Comparison of ENCODE assay signal across 13 mouse cellular contexts in the genomic region with DNA sequence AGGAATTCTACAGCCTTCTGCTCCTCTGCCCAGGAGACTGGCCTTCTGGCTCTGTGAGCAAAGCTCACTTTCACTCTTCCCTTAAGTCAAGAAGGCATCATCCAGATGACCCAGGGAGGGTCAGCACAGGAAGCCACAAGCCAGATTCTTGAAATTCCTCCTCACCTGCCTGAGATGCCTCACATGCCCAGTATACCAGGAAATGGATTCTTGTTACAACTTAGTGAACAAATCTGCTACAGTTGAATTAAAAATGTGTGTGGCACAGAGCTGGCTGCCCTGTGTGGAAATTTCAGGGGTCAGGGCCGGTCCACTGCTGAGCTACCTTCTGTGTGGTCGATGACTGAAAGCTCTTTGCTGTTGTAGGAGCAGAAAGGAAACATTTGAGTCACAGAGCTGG. TPM values are rescaled to one million over a fixed set of nuclear protein-coding genes. Genes with fewer than 3 reads are reported as not detected.
DNase-seq lines count a peak whose midpoint lies in the region; ATAC-seq lines count a peak whose summit lies in the region.
"Had no signal": no experiment of that assay in that cellular context is flagged by ENCODE, and none has a peak within 500 bp of the region (broad histone marks: within the 10 kb centered on the region; RNA-seq: fewer than 3 reads in every experiment).

No protein-coding gene starts in this region.

- no peak overlapping the region for H3K27ac ChIP-seq in hindbrain, embryonic 10.5 days
- no peak overlapping the region for H3K27ac ChIP-seq in hindbrain, embryonic 14.5 days
- no peak overlapping the region for H3K27ac ChIP-seq in intestine, embryonic 16.5 days (ENCODE audit: low read length)
- H3K27ac ChIP-seq: lung, embryonic 15.5 days had no signal

- no peaks in the 10 kb centered on the region for H3K27me3 ChIP-seq in hindbrain, embryonic 10.5 days (ENCODE audit: insufficient read depth, poor library complexity, severe bottlenecking)
- no peaks in the 10 kb centered on the region for H3K27me3 ChIP-seq in hindbrain, embryonic 14.5 days (ENCODE audit: control insufficient read depth, insufficient read depth, low read length)
- no peaks in the 10 kb centered on the region for H3K27me3 ChIP-seq in intestine, embryonic 16.5 days (replicated peaks; ENCODE audit: control insufficient read depth, insufficient read depth, low read length)
- H3K27me3 ChIP-seq: lung, embryonic 15.5 days had no signal

- ATAC-seq in hindbrain, embryonic 14.5 days (ENCODE audit: low FRiP score): no peak
- no peak; the same call in 1 of the 2 replicates for ATAC-seq in intestine, embryonic 16.5 days

- peak; percentile 20 for DNase-seq in hindbrain, embryonic 10.5 days (ENCODE audit: low spot score)
- DNase-seq in hindbrain, embryonic 14.5 days (ENCODE audit: low spot score): no peak
- DNase-seq in ZHBTc4 (ENCODE audit: low read depth, low spot score): peak; percentile 61
- DNase-seq in forelimb bud, embryonic 11.5 days (ENCODE audit: low read depth, low spot score): peak; percentile 45
- peak; percentile 43 for DNase-seq in lung, postnatal 25 days (ENCODE audit: low spot score)
- DNase-seq in spleen, postnatal 14 days (ENCODE audit: low spot score in 2 of 2): no peak
- DNase-seq in cerebellum, adult 18-20 months: no peak
- DNase-seq: cerebellum, postnatal 10 days; heart, postnatal 4 days had no signal

- H3K4me1 ChIP-seq in hindbrain, embryonic 10.5 days (replicated peaks): 0 out of 2 replicates have a peak, but pooled peaks cover 5% of the 10 kb centered on the region
- no peaks in the 10 kb centered on the region for H3K4me1 ChIP-seq in hindbrain, embryonic 14.5 days (replicated peaks; ENCODE audit: control insufficient read depth, insufficient read depth, low read length)
- no peaks in the 10 kb centered on the region for H3K4me1 ChIP-seq in intestine, embryonic 16.5 days (ENCODE audit: control insufficient read depth, insufficient read depth, low read length)

- H3K4me3 ChIP-seq in hindbrain, embryonic 10.5 days: no peak overlapping the region
- H3K4me3 ChIP-seq in hindbrain, embryonic 14.5 days (replicated peaks; ENCODE audit: low read length): no peak overlapping the region
- H3K4me3 ChIP-seq in intestine, embryonic 16.5 days (ENCODE audit: low read length): no peak overlapping the region
- H3K4me3 ChIP-seq: lung, embryonic 15.5 days had no signal

- no peaks in the 10 kb centered on the region for H3K9me3 ChIP-seq in hindbrain, embryonic 10.5 days
- H3K9me3 ChIP-seq in hindbrain, embryonic 14.5 days (ENCODE audit: control insufficient read depth, low read length): no peaks in the 10 kb centered on the region
- H3K9me3 ChIP-seq in intestine, embryonic 16.5 days (ENCODE audit: control insufficient read depth, low read length): no peaks in the 10 kb centered on the region
- H3K9me3 ChIP-seq: lung, embryonic 15.5 days had no signal

- H3K4me2 ChIP-seq in hindbrain, embryonic 14.5 days (replicated peaks): no peak overlapping the region
- no peak overlapping the region for H3K4me2 ChIP-seq in intestine, embryonic 16.5 days (ENCODE audit: low read depth, low read length)
- H3K4me2 ChIP-seq: lung, embryonic 15.5 days had no signal

- 78% methylated on average over 2 of the region's 2 CpGs for WGBS in hindbrain, embryonic 10.5 days
- 82% methylated on average over 2 of the region's 2 CpGs for WGBS in hindbrain, embryonic 14.5 days
- 61% methylated on average over 2 of the region's 2 CpGs for WGBS in intestine, embryonic 16.5 days

- H3K9ac ChIP-seq in hindbrain, embryonic 14.5 days: no peak overlapping the region
- H3K9ac ChIP-seq in intestine, embryonic 16.5 days (ENCODE audit: low read depth, low read length): no peak overlapping the region
- H3K9ac ChIP-seq: lung, embryonic 15.5 days had no signal

- H3K36me3 ChIP-seq in hindbrain, embryonic 10.5 days: no peaks in the 10 kb centered on the region
- no peaks in the 10 kb centered on the region for H3K36me3 ChIP-seq in hindbrain, embryonic 14.5 days (replicated peaks; ENCODE audit: control insufficient read depth, insufficient read depth)
- no peaks in the 10 kb centered on the region for H3K36me3 ChIP-seq in intestine, embryonic 16.5 days (ENCODE audit: control insufficient read depth, insufficient read depth, low read length)
- H3K36me3 ChIP-seq: lung, embryonic 15.5 days had no signal

RNA-seq across cellular contexts. Expression of a gene that starts 27.4 kb away (rescaled TPM):
- not detected in 2 replicates for polyA plus RNA-seq in hindbrain, embryonic 10.5 days (2016; fragmentation: Nextera tagmentation; extraction: Ambion mirVana)
- not detected in 2 replicates for polyA plus RNA-seq in hindbrain, embryonic 14.5 days (2014; fragmentation: Nextera tagmentation; extraction: Ambion mirVana)
- polyA plus RNA-seq in intestine, embryonic 16.5 days (2015; fragmentation: Nextera tagmentation; extraction: Ambion mirVana): not detected in 2 replicates
- polyA plus RNA-seq: forebrain, embryonic 11.5 days; lung, embryonic 15.5 days; stomach, embryonic 16.5 days had no signal

Comparison
In these comparisons a context has a peak if more than half of its experiments do, and no peak if none do; other contexts are left out.
1. DNase-seq: peak in hindbrain, embryonic 10.5 days (single experiment), ZHBTc4 (single experiment), forelimb bud, embryonic 11.5 days (single experiment) and lung, postnatal 25 days (single experiment); none in hindbrain, embryonic 14.5 days (single experiment), spleen, postnatal 14 days (0 of 2) and cerebellum, adult 18-20 months (0 of 2).